Mouse (Mus musculus): ENCODE results near the gene Crym. TPM values are rescaled to one million over a fixed set of nuclear protein-coding genes. Genes with fewer than 3 reads are reported as not detected.

Crym gene
- polyA plus RNA-seq, 2 experiments from 2014 or later = not detected

DNA sequence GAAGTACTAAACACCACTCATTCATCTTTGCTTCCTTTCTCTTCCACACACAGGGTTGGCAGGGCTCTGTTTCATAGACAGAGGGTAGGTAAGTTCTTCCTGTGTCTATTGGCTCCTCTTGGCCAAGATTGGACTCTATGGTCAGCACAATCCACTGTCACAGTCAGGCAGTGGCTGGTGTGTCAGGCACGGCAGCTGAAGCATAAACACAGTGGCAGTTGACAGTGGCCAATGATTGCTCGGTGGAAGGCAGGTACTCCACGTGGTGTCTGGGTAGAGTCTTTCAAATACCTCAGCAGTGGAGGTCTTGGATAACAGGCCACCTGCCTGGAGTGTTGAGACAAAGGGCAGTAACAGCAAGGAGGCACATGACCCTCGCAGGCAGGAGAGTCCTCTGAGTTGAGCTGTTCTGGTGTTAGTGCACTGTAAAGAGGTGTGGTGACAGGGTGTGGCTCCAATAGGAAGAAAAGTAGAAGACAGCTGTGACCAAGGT, 43.7 kb downstream of the Crym start:
- ATAC-seq = no peak

DNA sequence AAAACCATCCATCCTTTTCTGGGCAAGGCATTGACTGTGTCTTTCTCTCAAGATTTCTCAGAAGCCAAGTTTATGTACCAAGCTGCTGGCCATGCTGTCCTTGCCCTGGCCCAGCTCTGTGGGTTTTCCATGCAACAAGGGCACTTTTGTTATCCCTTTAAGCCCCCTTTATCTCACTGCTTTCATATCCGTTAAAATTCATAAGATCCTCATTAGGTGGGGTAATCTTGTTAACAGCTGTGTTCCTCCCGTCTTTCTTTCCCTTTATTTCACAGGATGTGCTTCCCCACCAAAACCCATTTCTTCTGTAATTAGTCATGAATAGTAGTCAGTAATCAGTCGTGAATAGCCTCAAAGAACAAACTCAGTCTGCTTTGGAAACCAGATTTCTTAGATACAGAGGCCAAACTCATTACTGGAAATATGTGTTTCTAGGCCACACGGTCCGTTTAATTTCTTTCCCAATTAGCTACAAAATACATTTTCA, 44.3 kb downstream of the Crym start:
- no peak for ATAC-seq

DNA sequence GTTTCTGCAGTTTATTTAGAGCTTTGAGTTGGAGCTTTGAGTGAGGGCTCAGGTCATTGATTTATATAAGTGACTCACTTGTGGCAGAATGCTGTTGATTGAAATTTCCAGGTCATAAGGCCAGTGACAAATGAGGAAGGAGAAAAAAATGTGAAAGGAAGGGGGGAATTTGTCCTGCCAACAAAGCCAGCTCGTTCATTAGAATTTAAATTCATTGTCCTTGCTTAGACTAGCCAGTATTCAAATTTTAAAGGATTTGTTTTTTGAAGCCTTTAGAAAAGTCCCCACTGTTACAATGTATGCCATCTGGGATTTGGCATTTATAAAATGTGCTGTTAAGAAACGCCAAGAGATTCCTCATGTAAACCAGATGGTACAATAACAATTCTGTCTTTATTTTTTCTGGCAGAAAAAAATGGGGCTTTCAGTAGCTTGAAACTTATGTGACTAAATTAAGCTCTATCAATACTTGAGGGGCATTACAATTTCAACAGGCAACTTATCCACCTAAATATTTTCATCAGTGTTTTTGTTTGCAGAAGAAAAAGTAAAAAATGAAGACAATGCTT, 45.0 kb downstream of the Crym start:
- no peak for ATAC-seq

DNA sequence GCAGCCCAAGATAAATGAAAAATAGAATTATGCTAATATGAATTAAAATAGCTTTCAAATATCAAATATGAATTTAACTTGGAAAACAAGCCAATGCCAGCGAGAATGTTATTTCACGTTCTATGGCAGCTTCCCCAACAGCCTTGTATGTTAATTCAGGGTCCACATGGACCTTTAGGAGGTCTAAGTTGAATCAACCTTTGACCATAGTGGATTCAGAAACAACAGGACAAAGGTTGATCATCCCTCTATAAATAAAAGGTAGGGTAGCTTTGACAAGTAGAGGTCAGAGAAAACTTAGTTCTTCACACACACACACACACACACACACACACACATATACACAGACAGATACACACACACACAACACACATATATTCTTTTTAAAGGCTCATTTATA, 51.0 kb downstream of the Crym start:
- no peak for ATAC-seq

DNA sequence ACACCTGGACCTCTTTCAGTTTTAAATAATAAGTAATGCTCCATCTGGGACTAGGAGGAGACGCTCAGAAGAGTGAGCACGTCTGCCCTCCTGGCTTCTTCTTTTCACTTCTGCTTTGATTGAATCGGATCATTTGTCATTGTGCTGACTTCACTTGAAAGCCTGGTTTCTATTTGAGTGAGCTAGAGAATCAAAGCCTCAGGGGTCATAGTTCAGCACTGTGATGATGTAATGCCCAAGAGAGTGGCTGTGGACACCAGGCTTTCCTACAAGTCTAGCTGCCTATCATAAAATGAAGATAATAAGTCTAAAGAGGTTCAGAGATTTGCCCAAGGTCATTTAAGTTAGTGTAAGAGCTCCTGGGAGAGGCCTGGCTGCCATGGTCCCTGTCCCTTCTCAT, 51.7 kb downstream of the Crym start:
- ATAC-seq = no peak

DNA sequence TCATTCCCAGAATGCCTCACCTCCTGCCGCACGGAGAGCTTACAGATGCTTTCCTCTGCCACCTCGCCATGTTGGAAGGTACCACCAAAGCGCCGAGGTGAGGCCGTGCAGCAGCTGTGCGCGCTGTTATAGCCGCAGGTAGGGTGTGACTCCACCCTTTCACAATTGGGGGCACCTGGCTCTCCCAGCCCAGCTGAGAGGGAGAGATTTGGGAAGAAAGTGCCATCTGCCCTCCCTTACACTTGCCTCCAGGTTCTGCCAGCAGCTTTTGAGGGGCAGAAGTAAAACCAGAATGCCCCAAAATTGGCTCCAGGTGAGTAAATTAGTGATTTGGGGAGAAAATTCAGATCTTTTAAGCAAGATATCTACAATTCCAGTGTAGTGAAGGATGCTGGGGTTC, 56.7 kb downstream of the Crym start, which contains the start of gene Zp2:
Zp2 (minus strand) TSS at position 101 of the 400 bp plus-strand sequence.
- no peak for ATAC-seq

DNA sequence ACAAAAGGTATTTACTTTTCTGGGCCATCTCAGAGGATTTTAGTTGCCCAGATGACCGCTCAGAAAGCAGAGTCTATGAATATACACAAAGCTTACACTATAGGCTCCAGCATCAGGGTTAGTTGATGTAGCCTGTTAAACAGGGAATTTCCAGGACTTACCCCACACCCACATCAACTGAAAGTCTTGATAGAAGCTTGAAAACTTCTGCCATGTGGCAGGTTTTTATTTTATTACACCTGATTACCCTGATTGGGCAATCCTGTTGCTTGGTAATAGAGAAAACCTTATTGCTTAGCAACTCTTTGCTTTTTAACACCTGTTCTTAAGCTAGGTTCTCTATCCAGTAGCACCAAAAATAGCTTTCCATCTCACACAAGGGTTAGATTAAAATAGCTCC, 59.2 kb downstream of the Crym start:
- ATAC-seq = no peak

Other genes with a start within 250 kb of the Crym start
- under 1 TPM in 1 of 2 experiments, not detected in 1; 0.19 TPM for gene Dnah3, start 106.8 kb downstream of the Crym start, polyA plus RNA-seq (2017; shearing (Covaris generic))
- 1 to 10 TPM; 3.0 to 3.8 TPM for gene Tmem159, start 99.8 kb downstream of the Crym start, polyA plus RNA-seq (2017; shearing (Covaris generic))
- not detected for gene Zp2, start 56.8 kb downstream of the Crym start, polyA plus RNA-seq (2017; shearing (Covaris generic))
- gene Anks4b, start 28.3 kb downstream of the Crym start, polyA plus RNA-seq (2017; shearing (Covaris generic)) = not detected
- not detected for gene Abca14, start 1.9 kb upstream of the Crym start, polyA plus RNA-seq (2017; shearing (Covaris generic))
- not detected for gene Abca15, start 126.6 kb upstream of the Crym start, polyA plus RNA-seq (2017; shearing (Covaris generic))
- gene Abca16, start 207.5 kb upstream of the Crym start, polyA plus RNA-seq (2017; shearing (Covaris generic)) = not detected